Mouse (Mus musculus): ENCODE measurements around the gene Wdr73. TPM values are rescaled to one million over a fixed set of nuclear protein-coding genes. Genes with fewer than 3 reads are reported as not detected.

The Wdr73 gene
- polyA plus RNA-seq, 1 experiment from 2014 or later: 46.0 TPM

- no peak for ATAC-seq
- H3K4me2 ChIP-seq: no peak overlapping the region
- H3K27ac ChIP-seq: no peak overlapping the region
- no peak overlapping the region for H3K4me3 ChIP-seq
- H3K36me3 ChIP-seq (ENCODE audit: poor library complexity, severe bottlenecking): no peaks in the 10 kb centered on the region
- H3K4me1 ChIP-seq: no peaks in the 10 kb centered on the region
- H3K9me3 ChIP-seq (replicated peaks): no peaks in the 10 kb centered on the region
- H3K9ac ChIP-seq: no peak overlapping the region
- no peaks in the 10 kb centered on the region for H3K27me3 ChIP-seq
- 92% methylated on average over 10 of the region's 10 CpGs for WGBS
These were observed 54.8 kb downstream of the Wdr73 start for GRCm38 (mm10) chr7:80846280-80846678.

- WGBS: 82% methylated on average over 15 of the region's 15 CpGs
- no peak for ATAC-seq
These were observed 55.3 kb downstream of the Wdr73 start for GRCm38 (mm10) chr7:80845621-80846279.

GRCm38 (mm10) chr7:80844691-80845090, 56.4 kb downstream of the Wdr73 start:
- H3K4me3 ChIP-seq: no peak overlapping the region
- no peak overlapping the region for H3K4me2 ChIP-seq
- H3K27me3 ChIP-seq: no peaks in the 10 kb centered on the region
- WGBS: 95% methylated on average over 12 of the region's 12 CpGs
- ATAC-seq: no peak
- H3K9ac ChIP-seq: no peak overlapping the region
- H3K4me1 ChIP-seq: no peaks in the 10 kb centered on the region
- H3K36me3 ChIP-seq (ENCODE audit: poor library complexity, severe bottlenecking): no peaks in the 10 kb centered on the region
- H3K9me3 ChIP-seq (replicated peaks): no peaks in the 10 kb centered on the region
- no peak overlapping the region for H3K27ac ChIP-seq

More at GRCm38 (mm10) chr7:80845621-80846279, 55.3 kb downstream of the Wdr73 start:
- Histone ChIP-seq H3K27ac (no peak overlapping the region), H3K9ac (no peak overlapping the region), H3K4me1 (no peaks in the 10 kb centered on the region), H3K4me2 (no peak overlapping the region), H3K27me3 (no peaks in the 10 kb centered on the region), H3K36me3 (ENCODE audit: poor library complexity, severe bottlenecking) (no peaks in the 10 kb centered on the region), H3K4me3 (no peak overlapping the region), H3K9me3 (replicated peaks) (no peaks in the 10 kb centered on the region)

GRCm38 (mm10) chr7:80843910-80844640, 57.0 kb downstream of the Wdr73 start:
- H3K4me3 ChIP-seq: no peak overlapping the region
- no peak overlapping the region for H3K27ac ChIP-seq
- no peak overlapping the region for H3K4me2 ChIP-seq
- no peak for ATAC-seq
- no peak overlapping the region for H3K9ac ChIP-seq
- H3K27me3 ChIP-seq: no peaks in the 10 kb centered on the region
- 92% methylated on average over 8 of the region's 8 CpGs for WGBS
- H3K9me3 ChIP-seq (replicated peaks): no peaks in the 10 kb centered on the region
- no peaks in the 10 kb centered on the region for H3K4me1 ChIP-seq
- no peaks in the 10 kb centered on the region for H3K36me3 ChIP-seq (ENCODE audit: poor library complexity, severe bottlenecking)

- ATAC-seq: no peak
- Histone ChIP-seq H3K27ac (no peak overlapping the region), H3K4me2 (no peak overlapping the region), H3K27me3 (no peaks in the 10 kb centered on the region), H3K9me3 (replicated peaks) (no peaks in the 10 kb centered on the region), H3K36me3 (ENCODE audit: poor library complexity, severe bottlenecking) (no peaks in the 10 kb centered on the region), H3K4me3 (no peak overlapping the region), H3K9ac (no peak overlapping the region), H3K4me1 (no peaks in the 10 kb centered on the region)
- WGBS: 93% methylated on average over 1 of the region's 1 CpGs
These were observed 57.9 kb downstream of the Wdr73 start for GRCm38 (mm10) chr7:80843176-80843575.

GRCm38 (mm10) chr7:80842132-80842531, 58.9 kb downstream of the Wdr73 start:
- Histone ChIP-seq H3K4me3 (no peak overlapping the region), H3K4me2 (no peak overlapping the region), H3K4me1 (no peaks in the 10 kb centered on the region), H3K36me3 (ENCODE audit: poor library complexity, severe bottlenecking) (no peaks in the 10 kb centered on the region), H3K9ac (no peak overlapping the region), H3K27ac (no peak overlapping the region), H3K9me3 (replicated peaks) (no peaks in the 10 kb centered on the region), H3K27me3 (no peaks in the 10 kb centered on the region)
- WGBS: 79% methylated on average over 5 of the region's 5 CpGs
- ATAC-seq: no peak

- no peak for ATAC-seq
- Histone ChIP-seq H3K4me3 (no peak overlapping the region), H3K9ac (no peak overlapping the region), H3K4me2 (no peak overlapping the region), H3K36me3 (ENCODE audit: poor library complexity, severe bottlenecking) (no peaks in the 10 kb centered on the region), H3K4me1 (no peaks in the 10 kb centered on the region), H3K27me3 (no peaks in the 10 kb centered on the region), H3K27ac (no peak overlapping the region), H3K9me3 (replicated peaks) (no peaks in the 10 kb centered on the region)
- WGBS: 81% methylated on average over 4 of the region's 4 CpGs
These were observed 60.1 kb downstream of the Wdr73 start for GRCm38 (mm10) chr7:80840937-80841336.

Other genes starting within 250 kb of the Wdr73 start
- 10.3 and 11.5 TPM in 2 replicates for gene Crtc3, start 212.4 kb downstream of the Wdr73 start, polyA plus RNA-seq (2015; fragmentation: Nextera tagmentation; extraction: Ambion mirVana)
- gene Iqgap1, start 75.3 kb downstream of the Wdr73 start, polyA plus RNA-seq (2015; fragmentation: Nextera tagmentation; extraction: Ambion mirVana): 19.7 and 20.6 TPM in 2 replicates
- 5.1 and 5.2 TPM in 2 replicates for gene Zscan2, start 40.3 kb downstream of the Wdr73 start, polyA plus RNA-seq (2015; fragmentation: Nextera tagmentation; extraction: Ambion mirVana)
- gene Nmb, start 3.8 kb upstream of the Wdr73 start, polyA plus RNA-seq (2015; fragmentation: Nextera tagmentation; extraction: Ambion mirVana): 6.6 and 7.6 TPM in 2 replicates
- 165 and 169 TPM in 2 replicates for gene Sec11a, start 46.5 kb upstream of the Wdr73 start, polyA plus RNA-seq (2015; fragmentation: Nextera tagmentation; extraction: Ambion mirVana)
- gene Zfp592, start 92.4 kb upstream of the Wdr73 start, polyA plus RNA-seq (2015; fragmentation: Nextera tagmentation; extraction: Ambion mirVana): 8.3 and 9.8 TPM in 2 replicates
- 0.06 TPM in 1 of 2 replicates, not detected in the other for gene Alpk3, start 156.3 kb upstream of the Wdr73 start, polyA plus RNA-seq (2015; fragmentation: Nextera tagmentation; extraction: Ambion mirVana)
- not detected in 2 replicates for gene Slc28a1, start 213.5 kb upstream of the Wdr73 start, polyA plus RNA-seq (2015; fragmentation: Nextera tagmentation; extraction: Ambion mirVana)